16 mouse cellular contexts compared by ENCODE assay signal in the genomic region with DNA sequence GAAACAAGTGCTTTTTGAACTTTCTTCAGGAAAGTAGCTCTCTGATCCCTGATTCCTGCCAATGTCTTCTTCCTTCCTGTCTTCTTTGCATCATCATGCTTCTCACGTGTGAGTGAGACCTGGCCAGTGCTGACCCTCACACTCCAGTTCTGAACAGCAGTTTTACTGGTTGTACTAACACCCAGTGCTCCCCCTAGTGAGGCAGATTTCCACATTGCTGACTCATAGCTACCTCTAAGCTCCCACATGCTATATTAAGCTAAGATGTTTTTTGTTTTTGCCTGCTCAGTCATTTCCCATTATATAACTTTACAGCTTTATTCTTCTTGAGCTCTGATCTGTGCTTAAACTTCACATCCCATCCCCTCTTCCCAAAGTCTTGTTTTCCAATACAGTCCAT. TPM values are rescaled to one million over a fixed set of nuclear protein-coding genes. Genes with fewer than 3 reads are reported as not detected.
A peak's percentile ranks its signal among the peaks of the same experiment; 100 is the strongest.
DNase-seq lines count a peak whose midpoint lies in the region; ATAC-seq and TF ChIP-seq lines count a peak whose summit lies in the region.
"Had no signal": no experiment of that assay in that cellular context is flagged by ENCODE, and none has a peak within 500 bp of the region (broad histone marks: within the 10 kb centered on the region; RNA-seq: fewer than 3 reads in every experiment).

No protein-coding gene starts in this region.

- no peak for TF ChIP-seq POLR2A in heart, adult 2 months (IDR thresholded peaks at IDR 0.05; ENCODE audit: insufficient read depth, low read depth, low read length)

- peaks cover 7% of the 10 kb centered on the region for H3K36me3 ChIP-seq in heart, adult 2 months (ENCODE audit: control insufficient read depth, insufficient read depth, low read length)
- peaks cover 97% of the 10 kb centered on the region for H3K36me3 ChIP-seq in megakaryocyte, embryonic 14.5 days (replicated peaks; ENCODE audit: low read length)

- 19% methylated on average over 1 of the region's 1 CpGs for WGBS in heart, adult 2 months

- peaks cover 1% of the 10 kb centered on the region for H3K4me1 ChIP-seq in heart, adult 2 months (ENCODE audit: control insufficient read depth, insufficient read depth, low read length)
- H3K4me1 ChIP-seq in megakaryocyte, embryonic 14.5 days: peaks cover 57% of the 10 kb centered on the region

- no peak overlapping the region; the same call in 1 of the 2 replicates for H3K27ac ChIP-seq in heart, adult 2 months
- H3K27ac ChIP-seq: hindbrain, embryonic 15.5 days had no signal

- TF ChIP-seq EP300 in heart, adult 2 months (IDR thresholded peaks at IDR 0.05; ENCODE audit: insufficient read depth, low read depth, low read length): no peak

- H3K9me3 ChIP-seq in megakaryocyte, embryonic 14.5 days: no peaks in the 10 kb centered on the region
- H3K9me3 ChIP-seq: hindbrain, embryonic 15.5 days had no signal

- no peaks in the 10 kb centered on the region for H3K27me3 ChIP-seq in heart, adult 2 months (ENCODE audit: control insufficient read depth, insufficient read depth, low read length)
- no peaks in the 10 kb centered on the region for H3K27me3 ChIP-seq in megakaryocyte, embryonic 14.5 days (replicated peaks)
- H3K27me3 ChIP-seq: hindbrain, embryonic 15.5 days; Patski had no signal

- intact Hi-C loops in heart, adult 2 months (cut with DNase I): no loop called here

- no peak for ATAC-seq in megakaryocyte, adult 5-6 weeks (ENCODE audit: poor library complexity, severe bottlenecking)
- ATAC-seq: CD4-positive, CD25-positive, alpha-beta regulatory T cell, adult 4 months; forebrain, embryonic 16.5 days; Patski had no signal

- no peak overlapping the region for H3K9ac ChIP-seq in heart, adult 2 months (ENCODE audit: low read depth, low read length)
- H3K9ac ChIP-seq: hindbrain, embryonic 15.5 days; lung, embryonic 14.5 days had no signal

- TF ChIP-seq CTCF in heart, adult 2 months (IDR thresholded peaks at IDR 0.05): peak; percentile 34

- no peak for DNase-seq in heart, adult 2 months
- DNase-seq in heart, adult 9 months (ENCODE audit: low spot score in 2 of 2): no peak
- peak; percentile 87 for DNase-seq in brain, adult 2 months (ENCODE audit: low read depth, low spot score)
- peak; percentile 81 for DNase-seq in telencephalon, adult 2 months (ENCODE audit: low read depth, low spot score)
- DNase-seq in thymus, adult 18-20 months: no peak
- DNase-seq: cerebellum, adult 18-20 months; heart, postnatal 14 days; kidney, adult 11 months; kidney, postnatal 4 days; lung, embryonic 14.5 days had no signal

- no peak overlapping the region for H3K4me3 ChIP-seq in heart, adult 2 months
- peak overlapping the region; percentile 46 for H3K4me3 ChIP-seq in megakaryocyte, embryonic 14.5 days (replicated peaks)
- H3K4me3 ChIP-seq: hindbrain, embryonic 15.5 days had no signal

- peaks cover 3% of the 10 kb centered on the region for H3K79me2 ChIP-seq in heart, adult 2 months (replicated peaks; ENCODE audit: control insufficient read depth, insufficient read depth, low read length)

RNA-seq across cellular contexts. Expression of a gene that starts 7.4 kb away (rescaled TPM):
- total RNA-seq in heart, adult 2 months (2021): 10 to 100 TPM; 53.3 to 58.8 TPM
- 29.1 and 40.0 TPM in 2 replicates for polyA plus RNA-seq in heart, adult 2 months (2012; rRNA removed)
- 96.7 and 198 TPM in 2 replicates for polyA plus RNA-seq in megakaryocyte, embryonic 14.5 days (2012; ENCODE audit: insufficient read depth, low replicate concordance)
- total RNA-seq in megakaryocyte, adult 5-6 weeks (2015): 113 and 122 TPM in 2 replicates
- total RNA-seq in megakaryocyte, adult 5-6 weeks (2017): 368 and 380 TPM in 2 replicates

RNA-seq across cellular contexts. Expression of a gene that starts 9.3 kb away (rescaled TPM):
- 100 to 1,000 TPM; 287 to 299 TPM for total RNA-seq in heart, adult 2 months (2021)
- polyA plus RNA-seq in heart, adult 2 months (2012; rRNA removed): 146 and 164 TPM in 2 replicates
- polyA plus RNA-seq in megakaryocyte, embryonic 14.5 days (2012; ENCODE audit: insufficient read depth, low replicate concordance): 55.6 and 352 TPM in 2 replicates
- total RNA-seq in megakaryocyte, adult 5-6 weeks (2015): 240 and 279 TPM in 2 replicates
- total RNA-seq in megakaryocyte, adult 5-6 weeks (2017): 502 and 628 TPM in 2 replicates

RNA-seq across cellular contexts. Expression of a gene that starts 21.1 kb away (rescaled TPM):
- total RNA-seq in heart, adult 2 months (2021): 1 to 10 TPM; 1.7 to 1.8 TPM
- 3.1 and 4.4 TPM in 2 replicates for polyA plus RNA-seq in heart, adult 2 months (2012; rRNA removed)
- 3.1 TPM in 1 of 2 replicates, not detected in the other for polyA plus RNA-seq in megakaryocyte, embryonic 14.5 days (2012; ENCODE audit: insufficient read depth, low replicate concordance)
- 19.6 and 20.6 TPM in 2 replicates for total RNA-seq in megakaryocyte, adult 5-6 weeks (2015)
- total RNA-seq in megakaryocyte, adult 5-6 weeks (2017): 38.9 and 40.8 TPM in 2 replicates
- polyA plus RNA-seq: Patski had no signal

RNA-seq across cellular contexts. Expression of a gene that starts 32.4 kb away (rescaled TPM):
- total RNA-seq in heart, adult 2 months (2021): 1 to 10 TPM; 2.5 to 3.3 TPM
- 3.4 and 4.3 TPM in 2 replicates for polyA plus RNA-seq in heart, adult 2 months (2012; rRNA removed)
- polyA plus RNA-seq in megakaryocyte, embryonic 14.5 days (2012; ENCODE audit: insufficient read depth, low replicate concordance): 23.7 and 27.2 TPM in 2 replicates
- total RNA-seq in megakaryocyte, adult 5-6 weeks (2015): 7.4 TPM in 2 replicates
- total RNA-seq in megakaryocyte, adult 5-6 weeks (2017): 5.2 and 5.6 TPM in 2 replicates

Comparison
In these comparisons a context has a peak if more than half of its experiments do, and no peak if none do; other contexts are left out.
1. DNase-seq: peak in brain, adult 2 months (single experiment) and telencephalon, adult 2 months (single experiment); none in heart, adult 2 months (0 of 2), heart, adult 9 months (0 of 2) and thymus, adult 18-20 months (0 of 2).
2. RNA of a gene that starts 21.1 kb away (total RNA-seq): 19.6 to 40.8 TPM in megakaryocyte, adult 5-6 weeks; 1.7 to 1.8 TPM in heart, adult 2 months; every median in the first group is over 4 times any median in the second.